Mouse (Mus musculus): ENCODE results near the gene Acbd4.

The Acbd4 gene

DNA sequence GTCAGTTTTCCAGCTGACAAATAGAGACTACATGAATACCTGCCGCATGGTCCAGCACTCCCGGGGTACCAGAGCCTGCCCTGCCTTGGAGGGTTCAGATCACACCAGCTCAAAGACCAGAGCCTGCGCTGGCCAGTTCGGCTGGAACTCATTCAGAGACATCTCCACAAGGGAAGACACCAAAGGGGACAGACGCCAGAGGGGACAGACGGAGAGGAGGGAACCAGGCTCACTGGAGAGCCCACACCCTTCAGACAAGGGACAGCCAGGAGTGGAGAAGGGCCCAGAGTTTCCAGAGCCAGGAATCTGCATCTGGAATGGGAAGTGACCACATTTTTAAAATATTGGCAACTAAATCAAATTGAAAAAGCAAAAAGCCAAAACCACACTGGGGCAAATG is 19.9 kb upstream of the Acbd4 start:
- CTCF ChIA-PET, result no interaction called here

DNA sequence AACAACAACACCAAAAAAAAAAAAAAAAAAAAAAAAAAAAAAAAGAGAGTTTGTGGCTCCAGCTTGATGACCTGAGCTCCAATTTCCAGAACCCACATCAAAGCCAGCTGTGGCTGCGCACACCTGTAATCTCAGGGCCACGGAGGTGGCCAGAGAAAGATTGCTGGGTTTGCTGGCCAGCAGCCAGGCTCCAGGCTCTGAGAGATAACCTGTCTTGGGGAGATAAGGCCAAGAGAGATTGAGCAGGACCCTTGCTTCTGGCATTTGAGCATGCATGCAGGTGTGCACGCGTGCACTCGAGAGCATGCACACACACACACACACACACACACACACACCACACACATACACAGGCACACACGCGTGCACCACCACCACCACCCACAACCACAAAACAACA is 8.2 kb upstream of the Acbd4 start:
- CTCF ChIA-PET, result no interaction called here

DNA sequence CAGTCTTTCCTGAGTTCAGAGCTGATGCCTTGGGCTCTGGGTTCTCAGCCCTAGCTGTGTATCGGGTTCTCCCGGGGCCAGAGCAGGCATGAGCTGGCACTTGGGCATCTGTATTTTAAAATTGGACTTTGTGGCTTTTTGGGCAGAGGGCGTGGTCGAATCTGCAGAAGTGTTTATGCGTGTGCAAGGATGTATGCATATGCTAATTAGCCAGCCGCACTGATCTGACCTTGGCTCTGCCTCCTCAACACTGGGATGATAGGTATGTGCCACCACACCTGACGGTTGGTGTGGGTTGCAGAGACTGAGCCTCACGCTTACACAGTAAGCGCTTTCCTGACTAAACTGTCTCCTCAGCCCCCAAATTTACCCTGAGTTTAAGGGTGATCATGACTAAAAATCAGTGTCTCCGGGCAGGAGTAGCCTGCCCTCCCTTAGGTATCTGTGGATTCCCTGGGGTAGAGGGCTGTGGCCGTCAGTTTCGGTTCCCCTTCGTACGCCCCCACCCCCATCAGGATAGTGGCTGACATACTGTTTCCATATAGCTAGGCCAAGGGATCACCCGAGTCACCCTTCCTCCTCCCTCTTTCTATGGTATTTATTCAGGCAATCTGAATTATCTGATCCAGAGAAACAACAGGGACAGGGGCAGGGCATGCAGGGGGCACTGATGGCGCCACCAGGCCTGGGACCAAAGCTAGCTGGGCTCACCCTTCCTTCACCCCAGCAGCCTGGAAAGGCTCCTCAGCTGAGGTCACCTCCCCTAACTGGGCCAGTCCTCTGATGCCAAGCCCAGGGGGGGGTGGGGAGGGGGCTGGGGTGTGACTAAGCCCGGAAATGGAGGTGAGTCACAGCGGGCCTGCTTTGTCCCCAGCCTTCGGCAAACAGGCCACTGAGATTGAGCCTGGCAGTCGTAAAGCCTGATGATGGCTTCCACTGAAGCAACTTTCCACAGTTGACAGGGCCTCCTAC is 7.3 kb upstream of the Acbd4 start:
- CTCF ChIA-PET, result interaction anchor here (0.6 kb wide), 1 partner anchor 210 kb away, joined by 3 read pairs; no protein-coding TSS in a partner anchor

DNA sequence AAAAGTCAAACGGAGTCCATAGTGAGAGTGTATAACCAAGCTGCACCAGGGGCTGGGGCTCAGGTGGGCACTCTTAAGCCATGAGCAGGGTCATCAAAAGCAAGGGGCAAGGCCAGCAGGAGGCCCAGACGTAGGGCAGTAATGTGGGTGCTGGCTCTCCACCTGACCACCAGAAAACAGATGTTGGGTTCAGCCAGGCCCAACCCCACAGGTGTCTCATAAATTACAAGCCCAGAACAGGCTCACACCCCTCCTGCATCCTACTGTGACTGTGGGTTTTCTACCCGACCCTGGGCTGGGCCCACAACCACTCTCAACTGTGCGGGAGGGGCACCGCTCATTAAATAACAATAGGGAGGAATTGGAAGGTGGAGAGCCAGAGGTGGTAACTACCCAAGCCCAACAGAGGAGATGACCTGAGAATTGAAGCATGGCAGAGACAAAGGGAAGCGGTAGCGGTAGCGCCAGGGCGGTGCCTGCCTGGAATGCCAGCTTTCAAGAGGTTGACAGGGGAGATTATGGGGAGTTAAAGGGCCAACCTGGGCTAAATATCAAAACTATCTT is 6.3 kb upstream of the Acbd4 start:
- CTCF ChIA-PET, result no interaction called here

DNA sequence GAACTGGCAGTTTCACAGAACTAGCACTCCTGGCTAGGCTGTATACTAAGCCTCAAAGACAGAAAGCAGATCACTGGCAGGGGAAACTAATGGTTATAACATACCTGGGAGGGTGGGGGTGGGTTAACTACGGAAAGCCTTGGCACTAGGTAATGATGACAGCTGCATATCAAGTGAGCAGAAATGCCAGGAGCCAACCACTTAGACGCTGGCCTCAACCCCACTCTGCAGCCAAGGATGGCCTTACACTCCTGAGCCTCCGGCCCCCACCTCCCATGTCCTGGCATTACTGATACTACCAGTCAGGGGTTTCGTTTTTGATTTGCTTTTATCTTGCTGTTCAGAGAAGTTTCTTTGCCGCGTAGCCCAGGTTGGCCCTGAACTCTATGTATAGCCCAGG is 5.7 kb upstream of the Acbd4 start:
- CTCF ChIA-PET, result no interaction called here

DNA sequence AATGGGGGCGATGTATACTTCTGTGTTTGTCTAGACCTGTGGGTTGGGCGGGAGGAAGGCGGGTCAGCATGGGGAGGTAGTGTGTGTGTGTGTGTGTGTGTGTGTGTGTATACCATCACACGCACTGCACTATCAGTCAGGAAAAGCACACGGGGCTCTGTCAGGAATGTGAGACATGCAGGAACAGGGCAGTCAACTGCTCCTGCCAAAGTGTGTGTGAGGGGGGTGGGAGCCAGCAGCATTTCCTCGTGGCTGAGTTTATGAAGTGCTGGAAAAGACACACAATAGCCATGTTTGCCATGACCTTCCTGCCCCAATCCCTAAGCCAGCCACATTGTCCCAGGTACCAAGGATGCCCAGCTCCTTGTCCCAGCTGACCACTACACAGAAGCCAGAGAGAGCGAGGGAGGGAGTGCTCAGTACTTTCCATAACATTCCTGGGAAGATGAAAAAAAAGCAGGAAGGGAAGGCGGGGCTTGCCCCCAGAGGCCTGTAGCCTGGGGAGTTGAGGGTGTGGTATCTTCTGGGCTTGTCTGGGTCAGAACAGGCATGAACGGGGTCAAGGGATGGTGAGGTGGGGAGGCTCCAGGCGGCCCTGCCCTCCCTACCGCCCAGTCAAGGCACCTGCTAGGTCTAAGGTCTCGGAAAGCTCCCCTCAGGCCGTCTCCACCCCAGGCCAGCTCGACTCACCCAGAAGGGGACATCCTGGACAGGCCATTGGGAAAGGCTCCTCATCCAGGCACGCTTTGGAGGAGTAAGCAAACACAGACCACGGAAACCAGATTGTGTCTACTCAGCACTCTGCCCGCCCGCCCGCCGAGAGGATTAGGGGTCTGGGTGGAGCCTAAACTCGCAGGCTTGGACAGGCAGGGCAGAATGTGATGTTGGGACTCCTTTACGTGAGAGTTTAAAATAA is 4.2 kb upstream of the Acbd4 start:
- CTCF ChIA-PET, result no interaction called here

DNA sequence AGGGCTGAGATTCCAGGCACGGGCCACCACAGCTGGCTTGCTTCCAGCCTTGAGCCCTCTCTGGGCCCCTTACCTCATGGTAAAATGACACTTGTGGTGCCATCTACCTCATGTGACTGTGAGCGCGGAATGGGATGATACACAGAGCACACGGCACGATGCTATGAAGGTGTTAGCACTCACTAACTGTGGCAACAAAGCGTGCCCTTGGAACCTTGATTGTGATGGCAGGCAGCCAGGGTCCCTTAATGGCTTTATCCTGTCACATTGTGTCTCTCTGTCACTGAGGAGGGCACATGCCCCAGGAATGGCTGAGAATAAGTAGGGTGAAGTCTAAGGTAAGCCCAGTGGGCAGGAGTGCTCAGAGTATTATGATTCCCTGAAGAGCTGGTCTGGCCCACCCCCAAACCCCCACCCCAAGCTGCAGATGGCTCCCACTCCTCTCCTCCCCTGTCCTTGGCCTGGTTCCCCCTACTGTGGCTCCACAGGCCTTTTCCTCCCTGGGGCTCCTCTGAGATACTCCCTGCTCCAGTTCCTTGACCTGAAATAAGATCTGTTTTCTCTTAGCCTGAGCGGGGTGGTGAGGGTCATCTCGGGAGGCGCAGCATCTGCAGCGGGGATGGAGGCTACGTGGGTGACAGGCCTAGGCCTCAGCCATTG is 2.8 kb upstream of the Acbd4 start:
- CTCF ChIA-PET, result no interaction called here

DNA sequence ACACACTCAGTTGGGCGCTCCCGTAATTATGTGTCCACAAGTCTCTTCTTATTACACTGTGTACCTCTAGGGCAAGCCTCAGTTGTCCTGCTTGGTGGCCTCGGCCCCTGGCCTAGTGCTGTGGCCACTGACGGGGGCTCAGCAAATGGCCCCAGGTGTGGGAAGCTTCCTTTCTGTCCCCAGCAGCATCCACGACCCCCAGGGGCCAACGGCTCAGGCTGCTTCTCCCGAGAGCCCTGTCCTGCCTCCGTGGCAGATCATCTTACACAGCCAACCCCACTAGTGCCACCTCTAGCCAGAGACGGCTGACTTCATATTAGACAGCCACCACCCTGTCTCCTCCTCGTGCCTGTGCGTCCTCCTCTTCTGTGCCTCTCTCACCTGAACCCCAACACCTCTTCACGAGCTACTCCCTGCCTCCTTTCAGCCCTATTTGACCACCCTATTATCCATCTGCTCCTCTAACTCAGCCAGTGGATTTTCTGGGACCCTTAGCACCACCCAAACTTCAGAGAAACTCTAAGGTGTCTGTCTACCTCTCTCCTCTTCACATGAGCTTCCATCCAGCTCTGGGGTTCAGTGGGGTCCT is 2.0 kb upstream of the Acbd4 start:
- CTCF ChIA-PET, result no interaction called here

DNA sequence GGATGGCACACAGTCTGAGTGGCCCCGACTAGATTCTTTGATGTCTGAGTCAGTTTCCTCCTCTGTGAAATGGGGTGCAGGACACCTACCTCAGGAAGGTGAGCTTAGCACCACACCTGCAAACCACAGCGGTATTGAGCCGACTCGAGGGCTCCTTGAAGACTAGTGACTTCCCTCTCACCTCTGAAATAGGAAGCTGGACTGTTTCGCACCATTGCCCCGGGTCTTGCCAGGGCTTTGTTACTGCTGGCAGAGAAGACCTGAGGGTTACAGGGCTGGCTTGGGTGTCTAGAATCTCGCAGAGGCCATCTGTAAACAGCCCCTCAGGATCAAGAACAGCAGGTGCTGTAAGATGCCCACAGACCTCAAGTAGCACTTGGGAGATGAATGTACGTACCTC is 1.1 kb upstream of the Acbd4 start:
- CTCF ChIA-PET, result interaction anchor here (0.6 to 1.0 kb wide), 2 partner anchors 59 to 83 kb away, joined by 3 to 9 read pairs; no protein-coding TSS in a partner anchor

DNA sequence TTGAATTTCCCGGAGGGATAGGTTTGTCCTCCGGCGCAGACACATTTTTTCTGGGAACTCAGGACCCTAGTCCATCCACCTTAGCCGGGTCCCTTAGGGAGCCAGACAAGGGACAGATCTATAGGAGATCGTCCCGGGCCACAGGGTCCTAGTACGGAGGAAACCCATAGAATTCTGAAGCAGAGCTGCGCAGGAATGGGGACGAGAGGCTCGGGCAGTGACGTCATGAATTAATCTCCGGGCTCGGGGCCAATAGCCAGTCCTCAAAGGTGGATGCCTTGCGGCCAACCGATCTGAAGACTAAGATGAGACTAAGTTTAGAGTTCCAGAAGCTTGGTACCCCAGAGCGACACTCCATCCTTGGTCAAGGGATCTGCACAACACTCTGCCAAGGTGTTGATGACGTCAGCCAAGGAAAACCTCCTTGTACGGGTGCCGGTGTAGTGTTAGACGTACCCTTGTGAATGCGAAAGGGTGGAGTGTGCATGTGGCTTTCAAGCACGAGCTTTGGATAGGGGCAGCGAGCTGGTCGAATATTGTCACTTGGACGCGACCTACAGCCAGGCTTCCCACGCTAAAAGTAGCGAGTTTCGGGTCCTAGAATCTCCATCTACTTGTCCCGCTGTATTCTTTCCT is 502 bp downstream of the Acbd4 start:
- CTCF ChIA-PET, result interaction anchor here (0.7 to 1.2 kb wide), 3 partner anchors 13 to 116 kb away, joined by 3 read pairs; no protein-coding TSS in a partner anchor

DNA sequence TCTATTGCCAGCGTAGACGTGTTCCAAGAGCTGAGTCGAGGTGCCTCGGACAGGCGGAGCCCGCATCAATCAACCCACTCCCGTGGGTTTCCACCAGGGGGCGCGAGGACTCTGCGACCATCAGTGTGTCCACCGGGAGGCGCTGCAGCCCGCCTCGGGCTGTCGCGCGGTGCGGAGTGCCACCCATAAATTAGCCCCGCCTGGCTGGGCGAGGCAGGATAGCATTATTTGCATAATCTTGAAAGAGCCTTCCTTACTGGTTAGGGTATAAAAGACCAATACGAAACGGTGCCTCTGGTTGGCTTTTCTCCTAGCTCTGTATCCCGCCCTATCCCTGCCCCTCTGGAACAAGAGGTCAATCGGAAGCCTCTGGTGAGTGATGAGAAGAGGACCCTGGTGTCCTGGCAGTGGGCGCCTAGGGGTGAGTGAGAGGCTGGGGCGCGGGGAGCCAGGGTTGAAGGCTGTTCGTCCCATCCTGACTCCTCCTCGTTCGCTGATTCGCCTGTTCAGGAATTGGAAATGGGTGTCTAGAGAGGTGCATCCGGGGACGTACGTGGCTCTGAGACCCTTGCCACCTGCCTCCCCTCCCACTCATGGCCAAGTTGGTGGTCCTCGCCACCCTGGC is 1.4 kb downstream of the Acbd4 start:
- CTCF ChIA-PET, result interaction anchor here (0.6 to 1.2 kb wide), 4 partner anchors 12 to 95 kb away, joined by 3 to 4 read pairs (median 3); partner anchors contain the start of gene Hexim1

DNA sequence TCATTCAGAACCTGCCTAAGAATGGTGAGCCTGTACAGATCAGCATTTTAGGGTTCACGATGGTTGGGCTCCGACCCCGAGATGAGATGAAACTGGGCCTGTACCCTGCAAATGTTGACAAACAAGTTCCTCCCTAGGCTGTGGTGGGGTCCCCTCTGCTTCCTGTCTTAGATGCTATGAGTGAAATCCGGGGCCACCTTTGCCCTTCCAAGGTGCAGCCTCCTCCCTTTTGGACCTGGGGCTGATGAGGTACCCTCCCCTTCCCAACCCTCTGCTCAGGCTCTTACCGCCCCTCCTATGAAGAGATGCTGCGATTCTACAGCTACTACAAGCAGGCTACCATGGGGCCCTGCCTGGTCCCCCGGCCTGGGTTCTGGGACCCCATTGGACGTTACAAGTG is 2.1 kb downstream of the Acbd4 start:
- CTCF ChIA-PET, result interaction anchor here (1.2 to 2.5 kb wide), 2 partner anchors 12 to 55 kb away, joined by 3 to 15 read pairs; partner anchors contain the start of gene Hexim1

DNA sequence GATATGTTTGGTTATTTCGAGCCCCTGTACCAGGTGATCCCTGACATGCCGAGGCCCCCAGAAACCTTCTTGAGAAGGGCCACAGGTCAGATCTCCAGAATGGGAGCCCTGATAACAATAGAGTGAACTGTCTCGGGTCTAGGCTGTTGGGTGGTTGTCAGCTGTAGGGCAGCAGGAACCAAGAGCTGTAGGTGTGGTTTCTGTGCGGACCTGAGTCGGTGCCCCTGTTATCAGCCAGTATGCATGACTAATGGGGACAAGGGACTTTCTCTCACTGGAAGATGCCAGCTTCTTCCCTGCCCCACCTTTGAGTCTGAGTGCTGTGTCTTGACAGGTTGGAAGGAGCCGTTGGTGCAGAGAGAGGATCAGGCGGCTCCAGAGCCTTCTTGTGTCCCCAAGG is 3.0 kb downstream of the Acbd4 start:
- CTCF ChIA-PET, result interaction anchor here (1.2 to 2.5 kb wide), 3 partner anchors 11 to 55 kb away, joined by 3 to 15 read pairs (median 6); partner anchors contain the start of gene Hexim1

DNA sequence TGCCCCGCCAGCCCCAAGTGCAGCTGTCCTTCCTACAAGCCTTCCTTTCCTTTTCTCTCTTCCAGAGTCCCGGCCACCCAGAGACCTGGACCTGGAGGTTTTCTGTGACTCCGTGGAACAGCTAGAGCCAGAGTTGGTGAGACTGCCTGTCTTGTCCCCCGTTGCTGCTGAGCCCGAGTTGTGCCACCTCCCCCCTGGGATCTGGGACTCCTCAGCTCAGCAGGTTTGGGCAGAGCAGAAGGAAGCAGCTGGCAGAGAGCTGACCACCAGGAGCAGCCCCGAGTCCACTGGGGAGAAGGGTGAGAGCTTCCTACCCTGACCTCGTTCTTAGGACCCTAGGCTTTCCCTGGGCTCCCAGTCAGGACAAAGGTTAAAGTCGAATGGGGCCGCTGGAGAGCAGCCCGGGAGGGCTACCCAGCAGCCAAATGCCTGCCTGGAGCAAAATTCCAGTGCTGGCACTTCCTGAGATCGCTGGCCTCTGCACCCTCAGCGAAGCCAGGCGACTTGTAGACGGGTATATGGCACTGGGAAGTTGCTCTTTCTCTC is 3.8 kb downstream of the Acbd4 start:
- CTCF ChIA-PET, result interaction anchor here (1.8 to 2.5 kb wide), 2 partner anchors 11 to 54 kb away, joined by 6 to 15 read pairs; partner anchors contain the start of gene Hexim1

DNA sequence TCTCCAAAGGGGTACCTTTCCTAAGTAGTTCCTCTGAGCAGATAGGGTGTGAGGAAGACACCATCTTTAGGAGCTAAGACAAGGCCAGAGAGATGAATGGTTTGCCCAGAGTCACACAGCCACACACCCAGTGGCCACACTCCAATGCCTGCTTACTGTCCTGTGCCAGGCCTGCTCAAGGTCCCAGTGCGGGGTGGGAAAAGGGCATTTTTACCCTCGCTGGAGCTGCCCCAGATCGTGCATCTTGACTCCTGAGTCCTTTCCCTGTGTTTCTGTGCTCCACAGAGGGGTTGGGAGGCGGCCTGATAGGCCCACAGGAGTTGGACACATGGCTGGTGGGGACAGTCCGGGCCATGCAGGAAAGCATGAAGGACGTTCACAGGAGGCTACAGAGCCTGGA is 4.3 kb downstream of the Acbd4 start:
- CTCF ChIA-PET, result interaction anchor here (0.6 to 2.5 kb wide), 3 partner anchors 10 to 54 kb away, joined by 5 to 15 read pairs (median 6); partner anchors contain the start of gene Hexim1

DNA sequence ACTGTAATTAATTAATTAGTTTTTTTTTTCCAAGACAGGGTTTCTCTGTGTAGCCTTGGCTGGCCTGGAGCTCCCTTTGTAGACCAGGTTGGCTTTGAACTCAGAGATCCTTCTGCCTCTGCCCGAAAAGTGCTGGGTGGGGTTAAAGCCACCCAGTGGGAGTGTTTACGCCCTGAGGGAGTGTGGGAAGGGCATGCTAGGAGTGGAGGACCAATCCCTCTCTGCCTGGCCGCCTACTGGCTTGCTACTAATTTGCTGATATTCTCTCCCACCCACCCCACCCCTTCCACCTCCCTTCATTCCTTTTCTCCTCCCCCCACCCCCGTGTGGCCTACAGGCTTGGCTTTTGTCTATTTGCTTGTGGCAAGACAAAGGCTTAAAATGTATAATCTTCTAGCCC is 4.9 kb downstream of the Acbd4 start:
- CTCF ChIA-PET, result interaction anchor here (0.6 to 1.8 kb wide), 2 partner anchors 10 to 53 kb away, joined by 5 to 6 read pairs; partner anchors contain the start of gene Hexim1

DNA sequence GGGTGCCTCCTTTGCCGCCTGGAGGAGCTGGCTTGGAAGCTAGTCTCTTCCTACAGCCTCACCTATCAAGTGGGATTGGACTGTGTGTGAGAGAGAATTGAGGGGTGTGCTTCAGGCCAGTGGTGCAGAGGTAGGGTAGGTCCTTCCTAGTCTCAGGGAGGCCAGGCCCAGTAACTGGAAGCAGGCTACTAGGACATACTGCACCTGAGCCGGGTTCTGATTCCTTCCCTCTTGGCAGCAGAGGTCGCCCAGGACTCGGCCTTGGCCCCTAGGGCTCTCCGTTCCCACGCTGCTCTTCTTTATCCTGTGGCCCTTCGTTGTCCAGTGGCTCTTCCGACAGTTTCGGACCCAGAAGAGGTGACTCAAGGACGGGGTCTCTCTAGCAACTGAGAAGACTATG is 9.8 kb downstream of the Acbd4 start:
- CTCF ChIA-PET, result no interaction called here

DNA sequence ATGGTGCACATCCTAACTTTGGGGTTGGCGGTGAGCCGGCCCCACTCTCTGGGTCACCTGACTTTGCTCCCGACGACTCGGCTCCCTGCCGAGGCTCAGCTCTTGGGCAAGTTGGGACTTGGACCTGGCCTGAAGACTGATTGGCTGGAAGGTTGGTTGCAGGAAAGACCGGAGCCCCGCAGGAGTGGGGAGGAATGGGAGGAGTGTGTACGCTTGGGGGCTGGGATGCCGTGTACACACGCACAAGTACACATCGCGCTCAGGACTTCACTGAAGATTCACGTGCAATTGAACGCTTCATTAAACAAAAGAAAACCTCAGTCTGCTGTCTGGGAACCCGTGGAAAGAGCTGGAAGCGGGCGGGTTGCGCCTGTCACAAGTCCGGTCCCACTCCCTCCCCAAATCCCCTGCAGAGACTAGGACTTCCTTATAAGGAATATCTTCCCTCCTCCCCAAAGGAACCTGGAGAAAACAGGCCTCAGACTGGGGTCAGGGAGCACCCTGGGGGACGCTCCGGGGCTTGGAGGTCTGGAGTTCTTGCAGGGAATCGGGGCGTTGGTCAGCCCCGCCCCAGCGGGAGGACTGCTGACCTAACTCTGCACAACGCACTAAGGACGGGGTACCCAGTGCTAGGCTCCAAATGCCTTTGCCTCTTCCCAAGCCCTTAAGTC is 10.5 kb downstream of the Acbd4 start:
- CTCF ChIA-PET, result no interaction called here

DNA sequence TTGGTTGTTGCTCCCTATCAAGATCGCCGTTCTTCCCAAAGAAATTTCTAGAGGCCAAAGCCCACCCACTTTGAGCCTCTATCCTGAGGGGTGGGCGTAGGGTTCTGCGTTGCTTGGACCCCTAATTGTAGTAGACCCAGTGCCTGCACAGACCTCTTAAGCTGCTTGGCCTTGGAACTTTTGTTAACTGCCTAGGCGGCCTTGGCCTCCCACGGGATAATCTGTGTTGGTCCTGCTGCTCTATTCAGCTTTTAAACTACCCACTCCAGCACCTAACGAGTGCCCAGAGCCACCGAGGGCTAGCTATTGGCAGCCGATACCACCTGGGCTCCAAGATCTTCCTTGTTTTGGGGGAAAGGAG is 11.1 kb downstream of the Acbd4 start:
- CTCF ChIA-PET, result no interaction called here

Measured in spleen, embryonic (tissue).